Mouse (Mus musculus) ES-E14 (cell line): ENCODE results near the gene Pigb. TPM values are rescaled to one million over a fixed set of nuclear protein-coding genes. Genes with fewer than 3 reads are reported as not detected.

Experiments used
- DNase-seq: peaks from one replicate; pipeline ENCODE4 v3.0.0-alpha.2; 2013; ENCODE audit warnings: low read depth, low spot score
- H3K27ac ChIP-seq: 2 replicates; pipeline ENCODE4 v1.5.1; 2012; ENCODE audit warnings: low read depth, mild to moderate bottlenecking, low read length, moderate library complexity, mixed read lengths; ENCODE audit not compliant: poor library complexity, insufficient read depth, severe bottlenecking
- H3K36me3 ChIP-seq: 2 replicates; pipeline ENCODE4 v1.6.1; 2012; ENCODE audit warnings: mild to moderate bottlenecking, low read length, moderate library complexity, mixed read lengths; ENCODE audit not compliant: control insufficient read depth, poor library complexity, insufficient read depth, severe bottlenecking
- H3K4me1 ChIP-seq, 2 experiments: fragments of 150-350 bp in 1 of 2; sonication (generic) in 1 of 2; 2 replicates each; pipeline ENCODE4 v1.6.1; 2012; ENCODE audit warnings: low read length in 2 of 2, mild to moderate bottlenecking in 1 of 2, mixed read lengths in 1 of 2; ENCODE audit not compliant: control insufficient read depth in 2 of 2, insufficient read depth in 2 of 2, poor library complexity in 1 of 2
- H3K4me3 ChIP-seq, 2 experiments: fragments of 150-350 bp in 1 of 2; sonication (generic) in 1 of 2; 2 replicates each; pipeline ENCODE4 v1.5.1; 2012; ENCODE audit warnings: low read length in 2 of 2, low read depth in 1 of 2, mild to moderate bottlenecking in 1 of 2, mixed read lengths in 1 of 2; ENCODE audit not compliant: insufficient read depth in 1 of 2, poor library complexity in 1 of 2, severe bottlenecking in 1 of 2
- H3K9ac ChIP-seq: 2 replicates; pipeline ENCODE4 v1.6.1; 2012; ENCODE audit warnings: low read depth, mild to moderate bottlenecking, low read length, mixed read lengths; ENCODE audit not compliant: poor library complexity, insufficient read depth, severe bottlenecking
- H3K9me3 ChIP-seq: fragments of 150-350 bp; sonication (generic); 2 replicates; pipeline ENCODE4 v1.6.1; 2012; ENCODE audit warnings: low read depth, mild to moderate bottlenecking, low read length; ENCODE audit not compliant: control insufficient read depth, insufficient read depth
- CHD2 ChIP-seq: IDR thresholded peaks from 2 replicates; pipeline ENCODE4 v1.6.1; 2014; ENCODE audit warnings: mild to moderate bottlenecking, low read depth, low read length, inconsistent platforms
- HCFC1 ChIP-seq: IDR thresholded peaks from 2 replicates; pipeline ENCODE4 v1.6.1; 2012; ENCODE audit warnings: low read length, inconsistent platforms, borderline replicate concordance; ENCODE audit not compliant: insufficient read depth
- MAFK ChIP-seq: IDR thresholded peaks from 2 replicates; pipeline ENCODE4 v1.6.1; 2014; ENCODE audit warnings: mild to moderate bottlenecking, low read depth, low read length, inconsistent platforms; ENCODE audit not compliant: insufficient read depth
- ZC3H11A ChIP-seq: IDR thresholded peaks from 2 replicates; pipeline ENCODE4 v1.6.1; 2012; ENCODE audit warnings: low read depth, mild to moderate bottlenecking, inconsistent platforms, low read length, borderline replicate concordance
- ZNF384 ChIP-seq: IDR thresholded peaks from 2 replicates; pipeline ENCODE4 v1.6.1; 2012; ENCODE audit warnings: low read depth, low read length, inconsistent platforms
- in situ Hi-C, 2 experiments: fragments of 600-800 bp; cut with MboI; formaldehyde crosslinking; loops; one replicate each; pipeline ENCODE4 v1.15.1; 2025; ENCODE audit warnings: low sequenced_read_pairs in 2 of 2, inconsistent platforms in 1 of 2; ENCODE audit not compliant: unreplicated experiment in 2 of 2
- total RNA-seq: library from RNA; depleted of rRNA; stranded (reverse); fragments of 300-350 nt; gene quantifications from 2 replicates; pipeline ENCODE4 v1.2.3, GENCODE M21; 2012

Gene Pigb
- total RNA-seq, 1 experiment, result 14.9 TPM

- DNase-seq, result no peak
- peak overlapping the region; percentile 8; the same call in 1 of the 2 replicates for H3K27ac ChIP-seq
- TF ChIP-seq HCFC1 (no peak), CHD2 (no peak), ZC3H11A (no peak), ZNF384 (no peak), MAFK (no peak)
- in situ Hi-C loops, result no loop called here
- peaks cover 0 to 4% of the 10 kb centered on the region in 2 experiments; a peak in 1 of 4 replicates for H3K4me1 ChIP-seq
- no peaks in the 10 kb centered on the region for H3K9me3 ChIP-seq
- peaks cover 6% of the 10 kb centered on the region; the same call in 1 of the 2 replicates for H3K36me3 ChIP-seq
- H3K4me3 ChIP-seq, result peak overlapping the region; percentile 56 to 62
- H3K9ac ChIP-seq, result peak overlapping the region; percentile 67
Observed at GRCm38 (mm10) chr9:73025818-73026636, 14.2 kb downstream of the Pigb start.

- Histone ChIP-seq H3K4me3 (no peak overlapping the region), H3K36me3 (peaks cover 36% of the 10 kb centered on the region), H3K4me1 (peaks cover 0 to 4% of the 10 kb centered on the region in 2 experiments; a peak in 2 of 4 replicates), H3K9me3 (no peaks in the 10 kb centered on the region), H3K27ac (no peak overlapping the region), H3K9ac (no peak overlapping the region)
- no peak for DNase-seq
- in situ Hi-C loops, result no loop called here
- no peak for TF ChIP-seq ZNF384
- TF ChIP-seq ZC3H11A, result no peak
- TF ChIP-seq HCFC1, result no peak
- TF ChIP-seq CHD2, result no peak
- TF ChIP-seq MAFK, result no peak
Observed at GRCm38 (mm10) chr9:73020566-73021097, 19.5 kb downstream of the Pigb start.

- Histone ChIP-seq H3K9ac (no peak overlapping the region), H3K9me3 (no peaks in the 10 kb centered on the region), H3K27ac (no peak overlapping the region), H3K4me1 (peaks cover 0 to 4% of the 10 kb centered on the region in 2 experiments; a peak in 1 of 4 replicates), H3K4me3 (no peak overlapping the region), H3K36me3 (peaks cover 38% of the 10 kb centered on the region)
- DNase-seq, result no peak
- TF ChIP-seq MAFK (no peak), CHD2 (no peak)
- in situ Hi-C loops, result no loop called here
Observed at GRCm38 (mm10) chr9:73019841-73020240, 20.3 kb downstream of the Pigb start.

- no peak overlapping the region for H3K4me3 ChIP-seq
- H3K4me1 ChIP-seq, result peaks cover 0 to 2% of the 10 kb centered on the region in 2 experiments; a peak in 1 of 4 replicates
- H3K9ac ChIP-seq, result no peak overlapping the region
- DNase-seq, result no peak
- in situ Hi-C loops, result no loop called here
- TF ChIP-seq ZNF384 (no peak), MAFK (no peak), ZC3H11A (no peak)
- H3K9me3 ChIP-seq, result no peaks in the 10 kb centered on the region
- peaks cover 32% of the 10 kb centered on the region for H3K36me3 ChIP-seq
- no peak overlapping the region; the same call in 1 of the 2 replicates for H3K27ac ChIP-seq
Observed at GRCm38 (mm10) chr9:73014724-73015123, 25.5 kb downstream of the Pigb start.

- H3K36me3 ChIP-seq, result peaks cover 24% of the 10 kb centered on the region
- no peak overlapping the region for H3K9ac ChIP-seq
- in situ Hi-C loops, result no loop called here
- no peak for DNase-seq
- no peak overlapping the region for H3K4me3 ChIP-seq
- TF ChIP-seq MAFK (no peak), CHD2 (no peak), ZC3H11A (no peak), HCFC1 (no peak), ZNF384 (no peak)
- H3K27ac ChIP-seq, result no peak overlapping the region
- no peaks in the 10 kb centered on the region for H3K9me3 ChIP-seq
- no peaks in the 10 kb centered on the region for H3K4me1 ChIP-seq
Observed at GRCm38 (mm10) chr9:73012629-73013028, 27.5 kb downstream of the Pigb start.
